Mouse (Mus musculus) liver, adult 2 months (tissue): ENCODE data around the gene Fer.

Source experiments
- CTCF ChIP-seq: fragments of 200-500 bp; IDR thresholded peaks from 2 replicates; pipeline ENCODE4 v1.5.1; 2011; ENCODE audit warnings: low read depth, low read length, control low read depth
- POLR2A ChIP-seq: fragments of 200-500 bp; IDR thresholded peaks from 2 replicates; pipeline ENCODE4 v1.6.1; 2011; ENCODE audit warnings: low read length, control low read depth; ENCODE audit not compliant: insufficient read depth; ENCODE audit errors: extremely low read depth

- no peak for TF ChIP-seq CTCF
- TF ChIP-seq POLR2A = no peak
Observed at GRCm38 (mm10) chr17:63860988-63861387, 1.9 kb upstream of the Fer start.
